Mouse (Mus musculus) limb, embryonic 15.5 days (tissue): ENCODE measurements around the gene Cwc22. TPM values are rescaled to one million over a fixed set of nuclear protein-coding genes. Genes with fewer than 3 reads are reported as not detected.
A peak's percentile ranks its signal among the peaks of the same experiment; 100 is the strongest.

Source experiments
- ATAC-seq: fragments of 200-750 bp; cut with Nextera tagmentation; 2 replicates; pipeline ENCODE4 v1.8.0; 2017; ENCODE audit warnings: low read depth, moderate TSS enrichment; ENCODE audit not compliant: insufficient number of reproducible peaks, low FRiP score, low TSS enrichment
- H3K27ac ChIP-seq: fragments of 300-500 bp; sonication (generic); 2 replicates; pipeline ENCODE4 v1.5.1; 2015; ENCODE audit warnings: moderate library complexity, mild to moderate bottlenecking, inconsistent platforms
- H3K27me3 ChIP-seq: fragments of 300-500 bp; sonication (generic); 2 replicates; pipeline ENCODE4 v1.6.1; 2015; ENCODE audit warnings: inconsistent platforms
- H3K36me3 ChIP-seq: fragments of 300-500 bp; sonication (generic); 2 replicates; pipeline ENCODE4 v1.6.1; 2015; ENCODE audit warnings: inconsistent platforms
- H3K4me1 ChIP-seq: fragments of 300-500 bp; sonication (generic); 2 replicates; pipeline ENCODE4 v1.6.1; 2015; ENCODE audit warnings: inconsistent platforms
- H3K4me2 ChIP-seq: fragments of 300-500 bp; sonication (generic); 2 replicates; pipeline ENCODE4 v1.6.1; 2015; ENCODE audit warnings: mild to moderate bottlenecking, inconsistent platforms
- H3K4me3 ChIP-seq: fragments of 300-500 bp; sonication (generic); 2 replicates; pipeline ENCODE4 v1.5.1; 2015; ENCODE audit warnings: mild to moderate bottlenecking, inconsistent platforms
- H3K9ac ChIP-seq: fragments of 300-500 bp; sonication (generic); 2 replicates; pipeline ENCODE4 v1.6.1; 2015; ENCODE audit warnings: inconsistent platforms
- H3K9me3 ChIP-seq: fragments of 300-500 bp; sonication (generic); 2 replicates; pipeline ENCODE4 v1.6.1; 2016; ENCODE audit warnings: inconsistent platforms
- WGBS: fragments of 180-500 bp; shearing (Covaris S2); methylation state at CpG from one replicate; pipeline ENCODE4 v1.1.7; 2015; 5-methylcytosine and 5-hydroxymethylcytosine counted together
- polyA plus RNA-seq: library from polyadenylated mRNA; unstranded; fragments of >200 nt; fragmentation: Nextera tagmentation; extraction: Ambion mirVana; gene quantifications from 2 replicates; pipeline ENCODE4 v1.2.1, GENCODE M21; 2015

Gene Cwc22
- polyA plus RNA-seq, 1 experiment from 2014 or later: 30.9 TPM

- no peak overlapping the region for H3K9ac ChIP-seq
- no peaks in the 10 kb centered on the region for H3K27me3 ChIP-seq
- no peak for ATAC-seq
- H3K9me3 ChIP-seq: no peaks in the 10 kb centered on the region
- no peak overlapping the region for H3K4me3 ChIP-seq
- WGBS: 76% methylated on average over 1 of the region's 1 CpGs
- no peaks in the 10 kb centered on the region for H3K36me3 ChIP-seq
- no peaks in the 10 kb centered on the region for H3K4me1 ChIP-seq
- no peak overlapping the region for H3K27ac ChIP-seq
- no peak overlapping the region for H3K4me2 ChIP-seq
Measured at GRCm38 (mm10) chr2:77880351-77880750, 65.8 kb downstream of the Cwc22 start.

GRCm38 (mm10) chr2:77879736-77880135, 66.4 kb downstream of the Cwc22 start:
- Histone ChIP-seq H3K27me3 (no peaks in the 10 kb centered on the region), H3K4me2 (no peak overlapping the region), H3K4me3 (no peak overlapping the region), H3K9ac (no peak overlapping the region), H3K27ac (no peak overlapping the region), H3K36me3 (no peaks in the 10 kb centered on the region), H3K9me3 (no peaks in the 10 kb centered on the region), H3K4me1 (no peaks in the 10 kb centered on the region)
- no peak for ATAC-seq
- 72% methylated on average over 5 of the region's 5 CpGs for WGBS

- no peaks in the 10 kb centered on the region for H3K4me1 ChIP-seq
- H3K4me3 ChIP-seq: no peak overlapping the region
- H3K27ac ChIP-seq: no peak overlapping the region
- 88% methylated on average over 10 of the region's 10 CpGs for WGBS
- H3K4me2 ChIP-seq: no peak overlapping the region
- H3K9ac ChIP-seq: no peak overlapping the region
- H3K9me3 ChIP-seq: no peaks in the 10 kb centered on the region
- no peaks in the 10 kb centered on the region for H3K27me3 ChIP-seq
- no peak for ATAC-seq
- H3K36me3 ChIP-seq: no peaks in the 10 kb centered on the region
Measured at GRCm38 (mm10) chr2:77877156-77877855, 68.9 kb downstream of the Cwc22 start.

- ATAC-seq: no peak
- H3K9me3 ChIP-seq: no peaks in the 10 kb centered on the region
- no peak overlapping the region for H3K4me2 ChIP-seq
- no peak overlapping the region for H3K4me3 ChIP-seq
- H3K4me1 ChIP-seq: no peaks in the 10 kb centered on the region
- H3K27ac ChIP-seq: no peak overlapping the region
- no peaks in the 10 kb centered on the region for H3K36me3 ChIP-seq
- no peak overlapping the region for H3K9ac ChIP-seq
- no peaks in the 10 kb centered on the region for H3K27me3 ChIP-seq
- WGBS: 77% methylated on average over 6 of the region's 6 CpGs
Measured at GRCm38 (mm10) chr2:77876331-77876730, 69.8 kb downstream of the Cwc22 start.

GRCm38 (mm10) chr2:77875516-77875915, 70.7 kb downstream of the Cwc22 start:
- WGBS: 93% methylated on average over 4 of the region's 4 CpGs
- Histone ChIP-seq H3K27me3 (no peaks in the 10 kb centered on the region), H3K9ac (no peak overlapping the region), H3K4me3 (no peak overlapping the region), H3K27ac (no peak overlapping the region), H3K4me2 (no peak overlapping the region), H3K36me3 (no peaks in the 10 kb centered on the region), H3K4me1 (no peaks in the 10 kb centered on the region), H3K9me3 (no peaks in the 10 kb centered on the region)
- no peak for ATAC-seq

- no peaks in the 10 kb centered on the region for H3K27me3 ChIP-seq
- H3K36me3 ChIP-seq: no peaks in the 10 kb centered on the region
- H3K9ac ChIP-seq: no peak overlapping the region
- ATAC-seq: no peak
- H3K4me3 ChIP-seq: no peak overlapping the region
- no peaks in the 10 kb centered on the region for H3K4me1 ChIP-seq
- H3K27ac ChIP-seq: no peak overlapping the region
- H3K9me3 ChIP-seq: no peaks in the 10 kb centered on the region
- H3K4me2 ChIP-seq: no peak overlapping the region
- 85% methylated on average over 3 of the region's 3 CpGs for WGBS
Measured at GRCm38 (mm10) chr2:77874678-77875077, 71.5 kb downstream of the Cwc22 start.

- Histone ChIP-seq H3K27ac (no peak overlapping the region), H3K4me1 (no peaks in the 10 kb centered on the region), H3K4me2 (no peak overlapping the region), H3K36me3 (no peaks in the 10 kb centered on the region), H3K9me3 (no peaks in the 10 kb centered on the region), H3K9ac (no peak overlapping the region), H3K27me3 (no peaks in the 10 kb centered on the region), H3K4me3 (no peak overlapping the region)
- no peak for ATAC-seq
Measured at GRCm38 (mm10) chr2:77873806-77874205, 72.4 kb downstream of the Cwc22 start.

GRCm38 (mm10) chr2:77872676-77873075, 73.5 kb downstream of the Cwc22 start:
- Histone ChIP-seq H3K4me3 (no peak overlapping the region), H3K4me1 (no peaks in the 10 kb centered on the region), H3K4me2 (no peak overlapping the region), H3K9ac (no peak overlapping the region), H3K36me3 (no peaks in the 10 kb centered on the region), H3K27me3 (no peaks in the 10 kb centered on the region), H3K27ac (no peak overlapping the region), H3K9me3 (no peaks in the 10 kb centered on the region)
- no peak for ATAC-seq
- WGBS: 67% methylated on average over 2 of the region's 2 CpGs

- Histone ChIP-seq H3K36me3 (no peaks in the 10 kb centered on the region), H3K27me3 (no peaks in the 10 kb centered on the region), H3K4me3 (no peak overlapping the region), H3K4me2 (no peak overlapping the region), H3K9me3 (no peaks in the 10 kb centered on the region), H3K4me1 (no peaks in the 10 kb centered on the region), H3K27ac (no peak overlapping the region), H3K9ac (no peak overlapping the region)
- ATAC-seq: no peak
Measured at GRCm38 (mm10) chr2:77871146-77871545, 75.0 kb downstream of the Cwc22 start.

GRCm38 (mm10) chr2:77869729-77870280, 76.4 kb downstream of the Cwc22 start:
- Histone ChIP-seq H3K4me2 (no peak overlapping the region), H3K9me3 (no peaks in the 10 kb centered on the region), H3K4me3 (no peak overlapping the region), H3K4me1 (no peaks in the 10 kb centered on the region), H3K27ac (no peak overlapping the region), H3K36me3 (no peaks in the 10 kb centered on the region), H3K27me3 (no peaks in the 10 kb centered on the region), H3K9ac (no peak overlapping the region)
- no peak for ATAC-seq
- 83% methylated on average over 4 of the region's 4 CpGs for WGBS

GRCm38 (mm10) chr2:77863934-77864333, 82.2 kb downstream of the Cwc22 start:
- no peak overlapping the region for H3K9ac ChIP-seq
- H3K27me3 ChIP-seq: no peaks in the 10 kb centered on the region
- H3K4me1 ChIP-seq: peaks cover 9% of the 10 kb centered on the region; the same call in 1 of the 2 replicates
- no peaks in the 10 kb centered on the region for H3K36me3 ChIP-seq
- peak overlapping the region; percentile 18 for H3K4me3 ChIP-seq
- H3K27ac ChIP-seq: peak overlapping the region; percentile 57; the same call in 1 of the 2 replicates
- no peak; the same call in 1 of the 2 replicates for ATAC-seq
- peak overlapping the region; percentile 28 for H3K4me2 ChIP-seq
- 30% methylated on average over 6 of the region's 6 CpGs for WGBS
- no peaks in the 10 kb centered on the region for H3K9me3 ChIP-seq

GRCm38 (mm10) chr2:77863522-77863921, 82.7 kb downstream of the Cwc22 start:
- H3K36me3 ChIP-seq: no peaks in the 10 kb centered on the region
- peak; percentile 48; the same call in 1 of the 2 replicates for ATAC-seq
- no peaks in the 10 kb centered on the region for H3K9me3 ChIP-seq
- no peaks in the 10 kb centered on the region for H3K27me3 ChIP-seq
- H3K4me2 ChIP-seq: peak overlapping the region; percentile 28
- no peak overlapping the region for H3K9ac ChIP-seq
- peaks cover 9% of the 10 kb centered on the region; the same call in 1 of the 2 replicates for H3K4me1 ChIP-seq
- H3K4me3 ChIP-seq: peak overlapping the region; percentile 18
- peak overlapping the region; percentile 57; the same call in 1 of the 2 replicates for H3K27ac ChIP-seq
- 57% methylated on average over 15 of the region's 15 CpGs for WGBS
